Mouse (Mus musculus) gastrocnemius, postnatal 36 days (tissue): ENCODE results near the gene Foxp4. TPM values are rescaled to one million over a fixed set of nuclear protein-coding genes. Genes with fewer than 3 reads are reported as not detected.

ENCODE experiments used
- DNase-seq, 2 experiments: peaks; one replicate each; pipeline ENCODE4 v3.0.0; 2022
- intact Hi-C: fragments of 180-260 bp; cut with DNase I; formaldehyde crosslinking; loops from one replicate; pipeline ENCODE4 v1.15.1; 2025
- long read RNA-seq, 2 experiments: library from polyadenylated mRNA; stranded (forward); transcript quantifications; one replicate each; pipeline ENCODE4 v2.0.0; 2021
- total RNA-seq, 2 experiments: library from RNA; stranded (reverse); gene quantifications; 2 replicates each; pipeline ENCODE4 v1.2.3; 2021

Foxp4 gene
- total RNA-seq = 1 to 10 TPM; 6.1 to 7.0 TPM
- long read RNA-seq, experiment 1, partial matches to known transcripts = 4 of 5 reads
- long read RNA-seq, experiment 1, other reads (novel, unspliced or antisense) = 1 of 5 reads
- long read RNA-seq, experiment 2, partial matches to known transcripts = 0 of 2 reads
- long read RNA-seq, experiment 2, other reads (novel, unspliced or antisense) = 0 of 2 reads

DNA sequence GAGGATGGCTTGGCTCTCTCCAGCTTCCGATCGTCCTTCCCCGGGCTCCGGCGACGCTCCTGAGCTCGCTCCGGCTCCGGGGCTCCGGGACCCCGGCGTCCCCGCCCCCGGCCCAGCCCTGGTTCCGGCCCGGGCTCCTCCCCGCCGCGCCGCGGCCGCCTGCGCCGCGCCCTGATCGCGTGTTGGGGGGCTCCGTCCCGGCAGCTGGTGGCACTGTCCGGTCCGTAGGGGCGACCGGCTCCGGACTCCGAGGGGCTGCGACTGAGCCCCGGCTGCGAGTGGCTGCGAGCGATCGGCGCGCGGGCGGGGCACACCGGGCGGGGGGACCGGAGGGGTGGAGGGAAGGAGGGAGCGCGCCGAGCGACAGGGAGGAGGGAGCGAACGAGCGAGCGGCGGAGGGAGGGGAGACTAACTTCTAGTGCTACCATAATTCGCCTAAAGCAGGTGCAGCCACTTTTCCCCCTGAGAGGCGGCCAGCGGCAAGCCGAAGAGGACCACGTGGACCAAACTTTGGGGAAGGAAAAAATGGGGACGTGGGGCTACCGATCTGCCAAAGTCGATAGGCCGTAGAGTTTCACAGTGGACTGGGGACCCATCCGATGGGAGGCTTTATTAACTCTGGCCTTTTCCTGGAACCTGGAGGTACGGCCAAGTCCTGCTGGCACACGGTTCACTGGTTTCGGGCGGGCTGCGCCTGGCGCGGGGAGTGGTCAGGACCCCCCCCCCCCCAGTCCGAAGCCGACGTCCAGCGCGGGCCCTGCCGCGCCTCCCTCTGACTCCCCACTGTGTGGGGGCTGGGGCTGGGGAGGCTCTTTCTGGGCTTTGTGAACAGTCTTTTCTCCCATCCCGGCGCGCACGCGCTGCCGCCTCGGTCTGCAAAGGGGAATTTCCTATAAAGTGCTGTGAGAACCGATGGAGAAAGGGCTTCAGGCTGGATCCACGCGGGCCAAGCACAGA lies at the start of gene Foxp4:
Gene Foxp4, minus strand, starts transcription at position 263 of the 957 bp plus-strand sequence.
- peak; percentile 71 to 80 for DNase-seq
- intact Hi-C loops = loop anchor here (5.0 kb wide), 1 partner anchor 123 kb away; no protein-coding TSS in a partner anchor

GRCm38 (mm10) chr17:47973563-47974472 lies 49.4 kb upstream of the Foxp4 start:
- peak; percentile 67 to 81 for DNase-seq
- intact Hi-C loops = no loop called here

- intact Hi-C loops = no loop called here
- DNase-seq = no peak
Measured at GRCm38 (mm10) chr17:47965885-47966505, 41.5 kb upstream of the Foxp4 start.

GRCm38 (mm10) chr17:47958046-47958790 lies 33.8 kb upstream of the Foxp4 start:
- intact Hi-C loops = no loop called here
- no peak for DNase-seq

DNA sequence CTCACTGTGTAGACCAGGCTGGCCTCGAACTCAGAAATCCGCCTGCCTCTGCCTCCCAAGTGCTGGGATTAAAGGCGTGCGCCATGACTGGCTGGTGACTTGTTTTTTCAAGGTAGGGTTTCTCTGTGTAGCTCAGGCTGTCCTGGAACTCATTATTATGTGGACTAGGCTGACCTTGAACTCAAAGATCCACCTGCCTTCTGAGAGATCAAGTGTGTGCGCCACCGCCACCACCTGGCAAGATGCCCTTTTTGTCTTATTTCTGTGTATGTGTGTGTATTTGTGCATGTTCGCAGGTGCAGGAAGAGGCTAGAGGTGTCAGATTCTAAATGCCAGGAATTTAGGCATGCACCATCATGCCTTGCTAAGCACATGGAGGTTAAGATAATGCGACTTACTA lies 32.0 kb upstream of the Foxp4 start:
- intact Hi-C loops = no loop called here
- DNase-seq = no peak

GRCm38 (mm10) chr17:47955054-47955741 lies 30.8 kb upstream of the Foxp4 start:
- DNase-seq = no peak
- intact Hi-C loops = no loop called here

DNA sequence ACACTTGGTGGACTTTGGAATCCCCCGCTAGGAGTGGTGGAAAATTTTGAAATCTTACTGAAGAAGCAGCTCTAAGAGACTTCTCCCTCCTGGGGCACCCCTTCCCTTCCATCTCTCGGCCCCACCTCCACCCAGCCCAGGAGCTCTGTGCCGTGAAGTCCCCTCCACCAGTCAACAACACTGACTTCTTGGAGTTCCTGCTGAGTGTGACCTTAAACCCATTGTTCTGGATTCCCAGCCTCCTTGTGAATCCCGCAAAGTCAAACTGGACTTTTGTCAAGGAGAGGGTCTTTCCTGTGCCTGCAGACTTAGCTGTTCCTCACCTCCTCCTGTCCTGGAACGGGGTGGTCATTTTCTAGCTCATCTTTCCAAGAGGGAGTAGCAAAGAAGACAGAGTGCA lies 28.8 kb upstream of the Foxp4 start:
- DNase-seq = no peak
- intact Hi-C loops = no loop called here

GRCm38 (mm10) chr17:47952368-47953081 lies 28.1 kb upstream of the Foxp4 start:
- intact Hi-C loops = no loop called here

GRCm38 (mm10) chr17:47951452-47951851 lies 27.0 kb upstream of the Foxp4 start:
- no peak for DNase-seq
- intact Hi-C loops = no loop called here

More at GRCm38 (mm10) chr17:47952368-47953081, 28.1 kb upstream of the Foxp4 start:
- no peak for DNase-seq

- intact Hi-C loops = no loop called here
Measured at GRCm38 (mm10) chr17:47950831-47951230, 26.4 kb upstream of the Foxp4 start.

GRCm38 (mm10) chr17:47949441-47949840 lies 25.0 kb upstream of the Foxp4 start:
- DNase-seq = no peak
- intact Hi-C loops = no loop called here

More at GRCm38 (mm10) chr17:47950831-47951230, 26.4 kb upstream of the Foxp4 start:
- no peak for DNase-seq

DNA sequence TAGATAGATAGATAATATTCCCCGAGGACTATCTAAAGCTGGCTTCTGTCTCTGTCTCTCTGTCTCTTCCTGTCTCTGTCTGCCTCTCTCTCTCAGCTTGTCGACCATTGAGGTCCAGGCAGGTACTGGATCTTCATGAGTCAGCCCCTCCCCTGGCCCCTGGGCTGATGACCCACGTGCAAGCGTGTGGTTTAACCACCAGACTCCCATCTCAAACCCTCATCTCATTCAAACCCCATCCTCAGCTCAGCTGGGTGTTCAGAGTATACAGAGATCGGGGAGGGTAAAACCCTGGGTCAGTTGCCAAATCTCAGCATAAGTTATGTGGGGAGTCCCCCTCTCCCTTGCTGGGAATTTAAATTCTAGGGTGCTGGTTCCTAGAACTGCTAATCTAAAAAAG lies 24.3 kb upstream of the Foxp4 start:
- intact Hi-C loops = no loop called here
- DNase-seq = no peak

DNA sequence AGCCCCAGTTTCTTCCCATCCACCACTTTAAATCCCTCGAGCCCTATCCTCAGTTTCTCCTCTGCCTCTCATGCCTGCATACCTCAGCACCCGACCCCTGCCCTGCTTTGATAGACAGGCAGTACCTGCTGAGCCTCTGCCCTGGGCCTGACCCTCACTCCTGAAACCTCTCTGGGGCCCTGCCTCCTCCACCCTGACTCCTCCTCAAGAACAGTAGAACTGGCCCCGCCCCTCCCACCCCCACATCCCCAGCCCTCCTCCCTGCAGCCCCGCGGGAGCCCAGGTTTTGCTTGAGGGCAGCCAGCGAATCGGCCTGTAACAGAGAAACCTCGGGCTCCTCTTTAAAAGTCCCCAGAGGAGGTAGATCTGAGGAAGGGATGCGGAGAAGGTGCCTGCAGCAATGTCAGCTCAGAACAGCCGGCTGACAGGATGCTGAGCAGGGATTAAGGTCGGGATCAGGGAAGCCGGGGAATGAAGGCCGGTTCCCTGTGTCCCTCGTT lies 22.5 kb upstream of the Foxp4 start:
- intact Hi-C loops = no loop called here
- DNase-seq = no peak

DNA sequence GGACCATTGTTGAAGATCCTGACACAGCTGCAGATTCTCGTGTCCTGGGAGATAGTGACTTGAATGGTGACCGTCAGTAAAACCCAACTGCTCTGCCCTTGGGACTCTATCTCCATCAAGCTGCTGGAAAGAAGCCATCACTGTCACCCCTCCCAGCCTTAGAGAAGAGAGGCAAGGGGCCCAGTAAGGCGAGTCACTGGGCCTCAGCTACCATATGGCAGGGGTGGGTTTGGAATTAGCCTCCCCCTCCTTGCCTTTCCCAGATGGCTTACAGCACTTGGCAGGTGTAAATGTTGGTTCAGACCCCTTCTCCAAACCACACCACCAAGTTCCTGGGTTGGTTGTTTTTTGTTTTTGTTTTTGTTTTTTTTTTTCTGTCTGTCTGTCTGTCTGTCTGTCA lies 21.7 kb upstream of the Foxp4 start:
- DNase-seq = no peak
- intact Hi-C loops = no loop called here

- intact Hi-C loops = no loop called here
- no peak for DNase-seq
Measured at GRCm38 (mm10) chr17:47943103-47943870, 18.8 kb upstream of the Foxp4 start.

DNA sequence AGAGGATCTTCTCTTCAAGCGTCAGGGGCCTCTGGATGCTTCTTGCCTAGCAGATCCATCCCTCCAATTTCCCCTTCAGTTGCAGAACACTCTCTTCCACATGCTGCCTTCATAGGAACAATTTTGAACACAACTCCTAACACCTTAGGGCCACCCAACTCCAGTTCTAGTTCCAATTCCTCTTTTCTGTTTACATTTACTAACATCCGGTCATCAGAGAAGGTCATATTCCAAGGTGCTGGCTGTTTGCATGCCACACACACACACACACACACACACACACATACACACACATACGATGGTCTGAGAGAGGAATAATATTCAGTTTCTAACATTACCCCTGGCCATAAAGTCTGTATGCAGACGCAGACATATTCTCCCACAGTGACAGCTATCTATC lies 17.6 kb upstream of the Foxp4 start:
- no peak for DNase-seq
- intact Hi-C loops = no loop called here

DNA sequence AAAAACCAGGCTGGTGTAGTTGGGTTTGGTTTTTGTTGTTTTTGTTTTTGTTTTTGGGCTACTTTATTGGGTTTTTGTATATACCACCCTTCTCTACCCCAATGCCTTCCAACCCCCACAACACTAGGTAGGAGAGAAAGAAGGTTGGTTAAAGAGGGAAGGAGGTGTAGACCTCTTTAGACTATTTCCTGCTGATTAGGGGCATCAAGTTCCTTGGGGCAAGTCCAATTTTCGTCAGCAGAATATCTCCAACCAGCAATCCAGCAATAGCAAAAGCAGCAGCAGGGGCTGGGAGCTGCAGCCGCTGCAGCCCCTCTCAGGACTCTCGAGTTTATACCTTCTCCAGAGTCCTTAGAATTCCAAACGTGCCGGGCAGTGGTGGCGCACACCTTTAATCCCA lies 14.4 kb upstream of the Foxp4 start:
- DNase-seq = no peak
- intact Hi-C loops = no loop called here
